Mouse (Mus musculus): ENCODE results near the gene Mn1.

DNA sequence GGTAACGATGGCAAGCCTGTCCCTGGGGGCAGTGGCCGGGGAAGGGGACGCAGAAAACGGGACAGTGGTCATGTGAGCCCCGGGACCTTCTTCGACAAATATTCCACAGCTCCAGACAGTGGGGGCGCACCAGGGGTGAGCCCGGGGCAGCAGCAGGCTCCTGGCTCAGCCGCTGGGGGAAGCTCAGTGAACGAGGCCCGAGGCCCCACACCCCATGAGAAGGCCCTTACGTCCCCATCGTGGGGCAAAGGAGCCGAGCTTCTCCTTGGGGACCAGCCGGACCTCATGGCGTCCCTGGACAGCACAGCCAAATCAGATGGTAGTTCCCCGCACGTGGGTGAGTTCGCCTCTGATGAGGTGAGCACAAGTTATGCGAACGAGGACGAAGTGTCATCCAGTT is 3.7 kb downstream of the Mn1 start:
- TF ChIP-seq CTCF (IDR thresholded peaks at IDR 0.05; ENCODE audit: control insufficient read depth, insufficient read depth, insufficient replicate concordance, low read depth, low read length) = no peak
- no peak for TF ChIP-seq POLR2A (IDR thresholded peaks at IDR 0.05; ENCODE audit: control insufficient read depth, low read depth, low read length)

Data from testis, adult 2 months (tissue).